Mouse (Mus musculus): Measurements from ENCODE around the gene Itprip. TPM values are rescaled to one million over a fixed set of nuclear protein-coding genes. Genes with fewer than 3 reads are reported as not detected.
"Not testable (repeated sequence)": the region's sequence is repeated elsewhere in the genome, so short reads cannot be mapped to it uniquely, and the experiment has no call there.

Gene Itprip
- total RNA-seq, 2 experiments from 2014 or later = 8.8 to 22.0 TPM

DNA sequence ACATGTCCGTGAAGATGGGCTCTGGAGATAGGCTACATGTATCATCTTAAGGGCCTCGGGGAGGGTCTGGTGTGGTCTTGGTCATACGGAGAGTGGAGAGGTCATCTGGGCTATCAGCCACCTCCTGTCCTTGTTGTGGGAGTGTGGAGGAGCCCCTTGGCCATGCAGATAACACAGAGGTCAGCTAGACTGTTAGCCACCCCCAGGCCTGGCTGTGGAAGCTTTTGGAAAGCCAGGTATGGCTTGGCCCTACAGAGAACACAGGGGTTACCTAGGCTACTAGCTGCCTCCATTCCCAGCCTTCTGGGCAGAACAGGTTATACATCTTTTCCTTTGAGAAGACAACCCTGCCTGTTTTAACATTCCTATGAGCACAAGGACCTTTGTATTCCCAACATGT is 56.5 kb downstream of the Itprip start:
- no peak for ATAC-seq (replicated peaks; ENCODE audit: low FRiP score, low TSS enrichment, poor library complexity, severe bottlenecking)

DNA sequence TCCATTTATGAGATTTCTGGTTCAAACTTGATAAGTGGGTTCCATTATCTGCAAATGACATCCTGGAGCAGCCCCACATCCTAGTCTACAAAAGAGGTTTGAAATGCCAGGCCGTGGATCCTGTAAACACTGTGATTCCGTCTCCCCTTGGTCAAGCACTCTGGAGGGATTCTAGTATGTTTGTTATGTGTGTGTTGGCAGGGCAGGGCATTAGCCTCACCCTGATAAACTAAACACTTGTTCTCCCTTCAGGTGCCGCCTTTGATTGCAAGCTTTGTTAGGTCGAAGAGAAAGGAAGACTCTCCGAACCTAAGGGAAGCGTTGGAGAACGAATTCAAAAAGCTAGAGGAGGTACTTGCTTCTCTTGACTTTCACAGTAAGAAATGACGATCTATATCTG is 59.9 kb downstream of the Itprip start:
- ATAC-seq (replicated peaks; ENCODE audit: low FRiP score, low TSS enrichment, poor library complexity, severe bottlenecking) = no peak

DNA sequence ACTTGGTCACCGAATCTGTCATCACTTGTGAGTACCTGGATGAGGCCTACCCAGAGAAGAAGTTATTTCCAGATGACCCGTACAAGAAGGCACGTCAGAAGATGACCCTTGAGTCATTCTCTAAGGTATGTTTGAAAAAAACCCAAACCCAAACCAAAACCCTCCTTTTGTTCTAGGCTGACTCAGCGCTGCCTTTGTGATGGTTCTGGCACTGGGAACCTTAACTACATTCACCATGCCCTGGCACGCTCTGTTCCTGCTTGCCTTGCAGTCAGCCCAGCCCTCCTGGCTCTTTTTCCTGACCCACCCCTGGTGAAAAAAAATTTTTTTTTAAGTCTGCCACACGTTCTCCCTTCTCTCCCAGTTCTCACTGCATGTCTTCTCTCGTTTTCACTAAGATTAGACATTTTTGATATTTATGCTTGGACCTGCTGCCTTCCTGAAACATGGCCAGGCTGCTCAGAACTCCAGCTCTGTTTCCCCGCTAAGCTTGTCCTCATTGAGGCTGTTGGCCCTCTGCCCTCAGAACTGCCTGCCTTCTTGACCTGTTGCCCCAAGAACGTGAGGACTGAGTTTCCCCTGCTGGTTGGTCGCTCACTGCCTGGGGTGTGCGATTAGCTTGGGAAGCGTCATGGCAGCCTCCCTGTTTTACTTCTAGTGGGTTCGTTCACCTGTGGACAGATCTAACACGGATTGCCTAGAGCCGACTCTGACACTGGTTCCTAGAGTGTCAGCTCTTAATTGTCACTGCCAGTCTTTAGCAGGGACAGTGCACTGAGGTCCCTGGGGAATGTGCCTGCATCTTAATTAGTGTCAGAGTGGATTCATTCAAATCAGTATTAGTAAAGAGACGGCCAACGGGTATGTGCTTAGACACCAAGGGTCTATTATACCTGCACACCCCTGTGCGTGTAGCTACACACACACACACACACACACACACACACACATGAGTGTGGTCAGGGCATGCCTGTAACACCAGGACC is 60.8 kb downstream of the Itprip start:
- ATAC-seq (replicated peaks; ENCODE audit: low FRiP score, low TSS enrichment, poor library complexity, severe bottlenecking) = no peak

DNA sequence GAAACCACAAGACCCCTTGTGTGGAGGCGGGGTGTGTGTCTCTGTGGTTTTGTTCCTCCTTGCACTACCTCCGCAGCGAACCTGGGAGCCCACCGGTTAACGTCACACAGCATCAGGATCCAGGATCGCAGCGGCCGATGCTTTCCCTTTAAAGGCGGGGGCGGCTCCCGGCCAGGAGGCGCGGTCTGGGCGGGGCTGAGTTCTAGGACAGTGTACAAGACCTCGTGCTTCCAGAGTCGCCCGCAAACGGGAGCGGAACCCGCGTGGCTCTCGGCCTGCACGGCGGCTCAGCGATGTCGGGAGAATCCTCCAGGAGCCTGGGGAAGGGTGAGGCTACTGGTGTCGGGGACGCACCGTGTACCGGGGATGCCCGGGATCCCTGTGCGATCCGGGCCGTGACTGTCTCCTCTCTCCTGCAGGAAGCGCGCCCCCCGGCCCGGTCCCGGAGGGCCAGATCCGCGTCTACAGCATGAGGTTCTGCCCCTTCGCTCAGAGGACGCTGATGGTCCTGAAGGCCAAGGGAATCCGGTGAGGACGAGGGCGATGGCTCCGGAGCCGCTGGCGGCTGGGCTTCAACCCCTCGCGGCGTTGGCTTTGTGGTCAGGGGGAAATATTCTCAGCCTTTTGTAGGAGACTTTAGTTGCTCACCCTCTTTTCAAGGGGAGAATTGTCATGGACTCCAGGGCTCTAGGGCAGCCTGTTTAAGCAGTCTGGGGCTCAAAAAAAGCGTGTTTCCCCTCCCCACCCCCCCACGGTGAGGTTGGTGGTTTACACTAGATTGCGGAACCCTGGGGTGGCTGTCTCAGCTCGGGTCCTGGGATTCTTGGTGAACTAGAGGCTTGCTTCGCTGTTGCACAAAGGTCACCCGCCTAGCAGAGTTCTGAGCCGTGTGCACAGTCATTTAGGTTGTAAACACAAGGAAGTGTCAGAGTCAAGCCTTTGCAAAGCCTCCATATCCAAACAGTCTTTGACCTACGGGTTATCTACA is 64.0 kb downstream of the Itprip start, which contains the start of gene Gsto1:
Gene Gsto1 (plus strand): TSS at position 175 of the 988 bp plus-strand sequence.
- peak; percentile 92 for ATAC-seq (replicated peaks; ENCODE audit: low FRiP score, low TSS enrichment, poor library complexity, severe bottlenecking)

DNA sequence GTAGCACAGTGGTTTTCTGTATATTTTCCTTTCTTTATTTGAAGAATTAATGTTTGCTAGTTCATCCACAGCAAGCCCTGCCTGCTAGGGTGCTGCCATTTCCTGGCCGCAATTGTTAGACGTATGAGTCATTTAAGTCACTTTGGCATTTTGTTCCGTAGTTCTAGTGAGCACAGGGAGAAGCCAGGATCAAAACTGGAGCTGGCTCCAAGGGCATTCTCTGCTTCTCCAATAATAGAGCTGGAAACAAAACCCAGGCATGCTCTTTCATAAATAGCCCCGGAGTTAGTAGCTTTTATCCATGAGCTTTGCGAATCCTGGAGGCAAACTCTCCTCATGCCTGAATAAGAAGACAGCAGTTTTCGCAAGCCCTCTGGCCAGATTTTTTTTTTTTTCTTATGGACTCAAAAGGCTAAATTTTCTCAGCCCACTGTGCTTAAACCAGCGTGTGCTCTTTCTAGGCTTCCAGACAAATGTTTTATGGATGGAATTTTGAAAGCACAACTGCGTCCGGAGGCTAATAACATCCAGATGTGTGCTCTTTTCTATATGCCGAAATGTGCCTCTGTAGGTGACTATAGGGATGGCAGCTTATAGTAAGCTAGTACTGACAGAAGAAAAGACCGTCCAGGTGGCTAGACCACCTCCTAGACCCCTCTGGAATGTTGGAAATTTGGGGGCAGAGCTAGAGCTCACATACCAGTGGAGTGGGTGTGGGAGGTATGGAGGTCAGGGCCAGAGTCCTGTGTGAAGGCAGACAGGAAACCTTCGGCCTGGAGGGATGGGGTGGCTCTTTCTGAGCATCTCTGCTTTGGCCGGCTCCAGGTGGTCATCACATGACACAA is 64.9 kb downstream of the Itprip start:
- peak; percentile 63 for ATAC-seq (replicated peaks; ENCODE audit: low FRiP score, low TSS enrichment, poor library complexity, severe bottlenecking)

DNA sequence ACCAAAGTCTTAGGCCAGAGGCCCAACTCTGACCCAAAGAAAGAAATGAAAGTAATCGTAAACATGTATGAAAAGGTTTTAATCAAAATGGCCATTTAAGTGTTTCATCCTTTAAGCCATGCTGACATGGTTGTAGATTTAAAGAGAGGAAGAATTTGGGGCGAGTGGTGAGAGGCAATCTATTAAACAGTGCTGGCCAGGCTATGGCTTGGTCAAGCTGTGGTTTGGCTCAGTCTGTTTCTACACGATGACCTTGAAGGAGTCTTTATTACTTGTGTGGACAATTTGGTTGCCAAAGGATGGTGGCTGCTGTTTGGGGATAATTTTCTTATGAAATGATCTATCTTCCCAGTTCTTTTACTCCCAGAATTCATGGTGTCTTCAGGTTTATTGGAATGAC is 66.0 kb downstream of the Itprip start:
- ATAC-seq (replicated peaks; ENCODE audit: low FRiP score, low TSS enrichment, poor library complexity, severe bottlenecking) = no peak

DNA sequence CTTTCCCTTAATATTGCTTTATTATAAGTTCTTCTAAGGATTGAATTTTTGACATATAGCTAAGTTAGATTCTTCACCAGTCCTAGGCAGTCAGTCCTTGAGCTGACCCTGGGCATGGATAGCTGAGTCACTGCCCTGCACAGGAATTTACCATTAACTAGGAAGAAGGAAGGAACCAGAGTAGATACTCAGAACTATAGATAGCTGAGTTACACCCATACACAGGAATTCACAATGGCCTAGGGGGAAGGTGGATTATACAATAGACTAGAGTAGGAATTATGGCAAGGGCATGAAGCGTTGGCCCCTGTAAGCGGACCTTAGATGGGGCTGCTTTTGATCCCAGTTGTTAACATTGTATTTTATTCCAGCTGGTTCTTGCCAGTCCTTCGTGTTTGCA is 67.0 kb downstream of the Itprip start:
- not testable (repeated sequence) for ATAC-seq (replicated peaks; ENCODE audit: low FRiP score, low TSS enrichment, poor library complexity, severe bottlenecking)

DNA sequence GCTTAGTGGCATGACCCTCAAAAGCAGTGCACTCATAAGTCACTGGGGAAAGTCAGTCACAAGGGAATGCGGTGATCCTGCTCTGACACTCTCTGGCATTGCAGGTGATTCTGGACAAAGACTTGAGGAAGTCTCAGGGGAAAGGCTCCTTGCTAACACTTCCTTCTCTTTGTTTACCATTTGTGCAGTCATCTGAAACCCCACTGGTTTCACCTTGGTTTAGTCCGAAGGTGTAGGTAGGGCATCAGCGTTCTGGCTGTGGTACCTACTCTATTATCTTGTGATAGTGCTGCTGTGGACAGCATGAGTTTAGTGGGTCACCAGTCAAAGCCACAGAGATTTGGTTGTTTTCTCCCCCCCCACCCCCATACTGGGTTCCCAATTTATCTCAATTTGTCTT is 69.4 kb downstream of the Itprip start:
- ATAC-seq (replicated peaks; ENCODE audit: low FRiP score, low TSS enrichment, poor library complexity, severe bottlenecking) = no peak

Other genes with a start within 250 kb of the Itprip start
- gene Col17a1, start 227.2 kb downstream of the Itprip start, total RNA-seq (2014; fragmentation: Nextera tagmentation) = 4.0 TPM in 1 of 2 replicates, not detected in the other
- 0.19 TPM in 1 of 2 replicates, not detected in the other for gene Col17a1, start 227.2 kb downstream of the Itprip start, total RNA-seq (2017)
- gene Sfr1, start 187.6 kb downstream of the Itprip start, total RNA-seq (2014; fragmentation: Nextera tagmentation) = 83.7 and 88.8 TPM in 2 replicates
- gene Sfr1, start 187.6 kb downstream of the Itprip start, total RNA-seq (2017) = 154 and 178 TPM in 2 replicates
- gene Gsto1, start 64.3 kb downstream of the Itprip start, total RNA-seq (2014; fragmentation: Nextera tagmentation) = 215 and 216 TPM in 2 replicates
- 126 and 154 TPM in 2 replicates for gene Gsto1, start 64.3 kb downstream of the Itprip start, total RNA-seq (2017)
- 0.33 TPM in 1 of 2 replicates, not detected in the other for gene Gsto2, start 53.8 kb downstream of the Itprip start, total RNA-seq (2014; fragmentation: Nextera tagmentation)
- gene Gsto2, start 53.8 kb downstream of the Itprip start, total RNA-seq (2017) = not detected in 2 replicates
- 0.33 TPM in 1 of 2 replicates, not detected in the other for gene Cfap43, start within 50 bp of the Itprip start, total RNA-seq (2014; fragmentation: Nextera tagmentation)
- gene Cfap43, start within 50 bp of the Itprip start, total RNA-seq (2017) = 0.08 TPM in 1 of 2 replicates, not detected in the other
- gene Cfap58, start 18.4 kb upstream of the Itprip start, total RNA-seq (2014; fragmentation: Nextera tagmentation) = not detected in 2 replicates
- not detected in 2 replicates for gene Cfap58, start 18.4 kb upstream of the Itprip start, total RNA-seq (2017)